Mouse (Mus musculus): Measurements from ENCODE around the gene Nlgn2.

DNA sequence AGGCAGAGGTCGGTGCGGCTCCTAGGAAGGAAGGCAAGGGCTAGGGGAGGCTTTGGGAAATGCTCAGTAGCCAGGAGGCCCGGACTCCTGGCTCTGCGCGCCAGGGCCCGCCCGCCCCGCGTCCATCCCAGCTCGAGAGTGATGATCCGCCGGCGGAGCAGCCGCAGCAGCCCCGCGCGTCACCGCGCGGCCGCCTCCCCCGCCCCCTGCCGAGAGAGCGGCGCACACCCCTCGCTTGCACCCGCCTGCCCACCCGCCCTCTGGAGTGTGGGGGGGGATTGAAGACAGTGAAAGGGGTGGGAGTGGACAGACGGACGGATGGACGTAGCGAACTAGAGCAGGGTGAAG is at the start of gene Nlgn2:
- no peak for TF ChIP-seq GATA1 (IDR thresholded peaks at IDR 0.05; ENCODE audit: borderline replicate concordance, low read length)
- TF ChIP-seq FLI1 (IDR thresholded peaks at IDR 0.05; ENCODE audit: low read length), result no peak
